Comparison of ENCODE assay signal across 23 mouse cellular contexts in the genomic region with DNA sequence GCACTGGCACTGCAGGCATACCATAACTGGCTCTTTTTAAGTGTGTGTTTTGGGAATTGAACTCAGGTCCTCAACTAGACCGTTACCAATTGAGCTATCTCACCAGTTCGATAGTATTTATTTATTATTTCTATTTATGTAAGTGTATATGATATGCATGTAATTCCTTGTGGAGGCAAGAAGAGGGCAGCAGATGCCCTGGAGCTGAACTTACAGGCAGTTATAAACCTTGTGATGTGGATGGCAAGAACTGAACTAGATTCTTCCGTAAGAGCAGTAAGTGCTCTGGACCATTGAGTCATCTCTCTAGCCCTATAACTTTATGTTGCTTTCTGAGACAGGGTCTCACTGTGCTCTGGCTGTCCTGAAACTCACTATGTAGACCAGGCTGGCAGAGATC. TPM values are rescaled to one million over a fixed set of nuclear protein-coding genes. Genes with fewer than 3 reads are reported as not detected.
DNase-seq lines count a peak whose midpoint lies in the region; ATAC-seq and TF ChIP-seq lines count a peak whose summit lies in the region.
"Had no signal": no experiment of that assay in that cellular context is flagged by ENCODE, and none has a peak within 500 bp of the region (broad histone marks: within the 10 kb centered on the region; RNA-seq: fewer than 3 reads in every experiment).

No protein-coding gene starts in this region.

- no peak overlapping the region for H3K9ac ChIP-seq in heart, embryonic 12.5 days
- H3K9ac ChIP-seq: hindbrain, embryonic 12.5 days; midbrain, embryonic 13.5 days; neural tube, embryonic 15.5 days had no signal

- H3K27me3 ChIP-seq in heart, embryonic 12.5 days (replicated peaks) = no peaks in the 10 kb centered on the region
- H3K27me3 ChIP-seq in Patski = no peaks in the 10 kb centered on the region
- H3K27me3 ChIP-seq: hindbrain, embryonic 12.5 days; midbrain, embryonic 13.5 days; neural tube, embryonic 15.5 days had no signal

- H3K4me1 ChIP-seq in heart, embryonic 12.5 days (replicated peaks) = peaks cover 5% of the 10 kb centered on the region
- H3K4me1 ChIP-seq: embryonic facial prominence, embryonic 10.5 days; hindbrain, embryonic 12.5 days; midbrain, embryonic 13.5 days; neural tube, embryonic 15.5 days had no signal

- H3K36me3 ChIP-seq in heart, embryonic 12.5 days = peaks cover 78% of the 10 kb centered on the region

- no peak for ATAC-seq in heart, embryonic 12.5 days (ENCODE audit: insufficient number of reproducible peaks, low FRiP score)
- no peak for ATAC-seq in Patski
- ATAC-seq in cerebellum, adult (ENCODE audit: insufficient number of reproducible peaks, low FRiP score, low TSS enrichment) = no peak
- ATAC-seq: midbrain, embryonic 13.5 days had no signal

- 92% methylated on average over 3 of the region's 3 CpGs for WGBS in heart, embryonic 12.5 days

- CTCF ChIA-PET in Patski (lab: Charles Lee) = interaction anchor here (0.6 to 9.7 kb wide), 8 partner anchors 8 to 232 kb away, joined by 3 to 70 read pairs (median 5); partner anchors contain the start of genes Dtl, Ints7 and Nek2

- no peaks in the 10 kb centered on the region for H3K9me3 ChIP-seq in heart, embryonic 12.5 days (replicated peaks)
- H3K9me3 ChIP-seq: embryonic facial prominence, embryonic 10.5 days; heart, embryonic 10.5 days; hindbrain, embryonic 12.5 days; midbrain, embryonic 13.5 days; neural tube, embryonic 15.5 days had no signal

- peak; percentile 24 for DNase-seq in heart, adult 11 months
- no peak for DNase-seq in layer of hippocampus, adult 2 months (ENCODE audit: low spot score in 2 of 2)
- DNase-seq in layer of hippocampus, adult 8-10 months (ENCODE audit: low spot score in 2 of 2) = no peak
- DNase-seq in 3T3-L1 (ENCODE audit: low read depth, low spot score) (peak; percentile 35), Patski (ENCODE audit: low read depth, low spot score) (no peak)
- DNase-seq in thymus, postnatal 0 days (ENCODE audit: low spot score) = no peak
- DNase-seq: adrenal gland, postnatal 25 days; cerebellum, adult 8-10 months; gastrocnemius, postnatal 10 days; heart, postnatal 14 days; kidney, postnatal 10 days; left cerebral cortex, postnatal 4 days; liver; right cerebral cortex, postnatal 14 days; thymus, postnatal 14 days had no signal

- TF ChIP-seq CTCF in layer of hippocampus, adult 2 months (conservative IDR thresholded peaks at IDR 0.05) = peak; percentile 74
- peak; percentile 59 for TF ChIP-seq CTCF in Patski (IDR thresholded peaks at IDR 0.05)

- no peak overlapping the region for H3K4me2 ChIP-seq in heart, embryonic 12.5 days
- H3K4me2 ChIP-seq: hindbrain, embryonic 12.5 days; midbrain, embryonic 13.5 days; neural tube, embryonic 15.5 days had no signal

- in situ Hi-C loops in Patski (cut with MboI; ENCODE audit: low pct_unique_long_range_greater_than_20kb) = loop anchor here (5.0 kb wide), 2 partner anchors 135 to 230 kb away; no protein-coding TSS in a partner anchor

- H3K27ac ChIP-seq in heart, embryonic 12.5 days (ENCODE audit: poor library complexity, severe bottlenecking) = no peak overlapping the region
- H3K27ac ChIP-seq in layer of hippocampus, adult 2 months = no peak overlapping the region
- H3K27ac ChIP-seq: embryonic facial prominence, embryonic 10.5 days; heart, embryonic 10.5 days; hindbrain, embryonic 12.5 days; midbrain, embryonic 13.5 days; neural tube, embryonic 15.5 days had no signal

- H3K4me3 ChIP-seq in heart, embryonic 12.5 days = no peak overlapping the region
- H3K4me3 ChIP-seq in layer of hippocampus, adult 2 months = no peak overlapping the region
- H3K4me3 ChIP-seq: embryonic facial prominence, embryonic 10.5 days; heart, embryonic 10.5 days; hindbrain, embryonic 12.5 days; midbrain, embryonic 13.5 days; myocyte; neural tube, embryonic 15.5 days had no signal

- POLR2A ChIA-PET in Patski (lab: Charles Lee) = no interaction called here

RNA-seq across cellular contexts. Expression of gene Ints7, which starts 11.6 kb away (rescaled TPM):
- polyA plus RNA-seq in heart, embryonic 12.5 days (2016; fragmentation: Nextera tagmentation; extraction: Ambion mirVana) = 48.8 and 51.8 TPM in 2 replicates
- 10 to 100 TPM; 23.2 to 25.8 TPM for total RNA-seq in layer of hippocampus, adult 2 months (2021)
- total RNA-seq in layer of hippocampus, adult 8-10 months (2022) = 10 to 100 TPM; 24.2 to 27.6 (median 25.9) TPM
- 25.7 TPM for polyA plus RNA-seq in Patski (2021)
- polyA plus RNA-seq in thymus, postnatal 0 days (2015; fragmentation: Nextera tagmentation; extraction: Ambion mirVana) = 43.6 and 45.2 TPM in 2 replicates

RNA-seq across cellular contexts. Expression of gene Dtl, which starts 11.7 kb away (rescaled TPM):
- 40.3 and 43.3 TPM in 2 replicates for polyA plus RNA-seq in heart, embryonic 12.5 days (2016; fragmentation: Nextera tagmentation; extraction: Ambion mirVana)
- total RNA-seq in layer of hippocampus, adult 2 months (2021) = 1 to 10 TPM in 1 of 2 experiments, under 1 TPM in 1; 0.61 to 1.1 TPM
- total RNA-seq in layer of hippocampus, adult 8-10 months (2022) = under 1 TPM; 0.55 to 0.96 (median 0.75) TPM
- polyA plus RNA-seq in Patski (2021) = 12.7 TPM
- 36.8 and 38.8 TPM in 2 replicates for polyA plus RNA-seq in thymus, postnatal 0 days (2015; fragmentation: Nextera tagmentation; extraction: Ambion mirVana)

Comparison
In these comparisons a context has a peak if more than half of its experiments do, and no peak if none do; other contexts are left out.
1. DNase-seq: peak in heart, adult 11 months (single experiment) and 3T3-L1 (single experiment); none in layer of hippocampus, adult 2 months (0 of 2), layer of hippocampus, adult 8-10 months (0 of 2), Patski (single experiment) and thymus, postnatal 0 days (single experiment).